Mouse (Mus musculus): ENCODE results near the gene Lrrfip1. TPM values are rescaled to one million over a fixed set of nuclear protein-coding genes. Genes with fewer than 3 reads are reported as not detected.

Lrrfip1 gene
- total RNA-seq, 4 experiments from 2014 or later = 66.2 to 83.0 (median 73.9) TPM

- DNase-seq (ENCODE audit: low spot score in 2 of 2) = no peak
These were observed 87.1 kb downstream of the Lrrfip1 start for GRCm38 (mm10) chr1:91085686-91086085.

- DNase-seq (ENCODE audit: low spot score in 2 of 2) = no peak
These were observed 87.8 kb downstream of the Lrrfip1 start for GRCm38 (mm10) chr1:91086325-91086724.

- no peak for DNase-seq (ENCODE audit: low spot score in 2 of 2)
These were observed 88.2 kb downstream of the Lrrfip1 start for GRCm38 (mm10) chr1:91086748-91087147.

- no peak for DNase-seq (ENCODE audit: low spot score in 2 of 2)
These were observed 89.5 kb downstream of the Lrrfip1 start for GRCm38 (mm10) chr1:91088027-91088426.

GRCm38 (mm10) chr1:91088941-91089340 is 90.4 kb downstream of the Lrrfip1 start:
- no peak for DNase-seq (ENCODE audit: low spot score in 2 of 2)

- DNase-seq (ENCODE audit: low spot score in 2 of 2) = no peak
These were observed 91.9 kb downstream of the Lrrfip1 start for GRCm38 (mm10) chr1:91090456-91090855.

GRCm38 (mm10) chr1:91092451-91092850 is 93.9 kb downstream of the Lrrfip1 start:
- no peak for DNase-seq (ENCODE audit: low spot score in 2 of 2)

- no peak for DNase-seq (ENCODE audit: low spot score in 2 of 2)
These were observed 94.8 kb downstream of the Lrrfip1 start for GRCm38 (mm10) chr1:91093296-91093695.

- no peak for DNase-seq (ENCODE audit: low spot score in 2 of 2)
These were observed 95.5 kb downstream of the Lrrfip1 start for GRCm38 (mm10) chr1:91094001-91094400.

- DNase-seq (ENCODE audit: low spot score in 2 of 2) = no peak
These were observed 96.7 kb downstream of the Lrrfip1 start for GRCm38 (mm10) chr1:91095258-91095657.

GRCm38 (mm10) chr1:91095853-91096252 is 97.3 kb downstream of the Lrrfip1 start:
- no peak for DNase-seq (ENCODE audit: low spot score in 2 of 2)

GRCm38 (mm10) chr1:91096490-91096889 is 98.0 kb downstream of the Lrrfip1 start:
- no peak for DNase-seq (ENCODE audit: low spot score in 2 of 2)

- no peak for DNase-seq (ENCODE audit: low spot score in 2 of 2)
These were observed 98.8 kb downstream of the Lrrfip1 start for GRCm38 (mm10) chr1:91097283-91097834.

GRCm38 (mm10) chr1:91098887-91099286 is 100.3 kb downstream of the Lrrfip1 start:
- DNase-seq (ENCODE audit: low spot score in 2 of 2) = peak; percentile 45 to 68

- no peak for DNase-seq (ENCODE audit: low spot score in 2 of 2)
These were observed 103.3 kb downstream of the Lrrfip1 start for GRCm38 (mm10) chr1:91101709-91102440.

GRCm38 (mm10) chr1:91103366-91103983 is 104.9 kb downstream of the Lrrfip1 start:
- no peak for DNase-seq (ENCODE audit: low spot score in 2 of 2)

GRCm38 (mm10) chr1:91107548-91107947 is 109.0 kb downstream of the Lrrfip1 start:
- no peak for DNase-seq (ENCODE audit: low spot score in 2 of 2)

- DNase-seq (ENCODE audit: low spot score in 2 of 2) = no peak
These were observed 110.8 kb downstream of the Lrrfip1 start for GRCm38 (mm10) chr1:91109302-91109701.

- no peak for DNase-seq (ENCODE audit: low spot score in 2 of 2)
These were observed 113.6 kb downstream of the Lrrfip1 start for GRCm38 (mm10) chr1:91112171-91112570.

GRCm38 (mm10) chr1:91112606-91113005 is 114.1 kb downstream of the Lrrfip1 start:
- DNase-seq (ENCODE audit: low spot score in 2 of 2) = no peak

GRCm38 (mm10) chr1:91122121-91122520 is 123.6 kb downstream of the Lrrfip1 start:
- DNase-seq (ENCODE audit: low spot score in 2 of 2) = no peak

- no peak for DNase-seq (ENCODE audit: low spot score in 2 of 2)
These were observed 124.5 kb downstream of the Lrrfip1 start for GRCm38 (mm10) chr1:91123004-91123403.

- DNase-seq (ENCODE audit: low spot score in 2 of 2) = no peak
These were observed 124.9 kb downstream of the Lrrfip1 start for GRCm38 (mm10) chr1:91123466-91123865.

All from layer of hippocampus, adult 8-10 months (tissue).